Mouse (Mus musculus) kidney, postnatal 36 days (tissue): ENCODE measurements around the gene Retreg2.

Source experiments
- DNase-seq, 2 experiments: peaks; one replicate each; pipeline ENCODE4 v3.0.0; 2021 to 2022; ENCODE audit warnings: mixed read lengths in 2 of 2

Gene Retreg2

GRCm38 (mm10) chr1:75168472-75169464 is 26.2 kb downstream of the Retreg2 start, which contains the start of gene Zfand2b:
Gene Zfand2b (plus strand): TSS chr1:75168646.
- peak; percentile 98 to 99 for DNase-seq

GRCm38 (mm10) chr1:75179334-75180104 is 36.9 kb downstream of the Retreg2 start:
- DNase-seq = peak; percentile 65 to 78

DNA sequence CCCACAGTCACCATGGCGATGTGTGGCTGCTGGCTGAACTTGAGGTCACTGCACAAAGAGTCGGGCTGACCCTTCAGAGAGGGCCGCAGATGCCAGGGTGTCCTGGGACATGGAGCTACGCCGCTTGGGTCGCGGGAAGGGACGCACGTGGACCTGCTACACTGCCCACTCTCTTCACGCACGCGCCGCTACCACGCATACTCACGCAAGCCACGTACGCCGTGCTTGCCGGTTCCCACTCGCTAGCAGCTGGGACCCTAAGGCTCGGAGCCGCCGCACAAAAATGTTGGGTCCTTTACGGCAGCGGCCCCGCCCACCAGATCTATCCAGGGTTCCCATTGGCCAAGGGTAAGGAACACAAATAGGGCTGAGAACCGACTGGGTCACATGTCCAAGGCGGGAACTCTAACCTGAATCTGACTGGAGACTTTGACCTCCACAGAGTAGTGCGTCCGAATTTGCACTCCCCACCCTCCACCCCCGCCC is 37.6 kb downstream of the Retreg2 start, which contains the start of gene Abcb6:
TSS of gene Abcb6 (minus strand) at position 288 of the 486 bp plus-strand sequence.
- DNase-seq = peak; percentile 95

GRCm38 (mm10) chr1:75180741-75181140 is 38.2 kb downstream of the Retreg2 start:
- no peak for DNase-seq

- DNase-seq = no peak
Measured at GRCm38 (mm10) chr1:75181377-75181870, 38.8 kb downstream of the Retreg2 start.

DNA sequence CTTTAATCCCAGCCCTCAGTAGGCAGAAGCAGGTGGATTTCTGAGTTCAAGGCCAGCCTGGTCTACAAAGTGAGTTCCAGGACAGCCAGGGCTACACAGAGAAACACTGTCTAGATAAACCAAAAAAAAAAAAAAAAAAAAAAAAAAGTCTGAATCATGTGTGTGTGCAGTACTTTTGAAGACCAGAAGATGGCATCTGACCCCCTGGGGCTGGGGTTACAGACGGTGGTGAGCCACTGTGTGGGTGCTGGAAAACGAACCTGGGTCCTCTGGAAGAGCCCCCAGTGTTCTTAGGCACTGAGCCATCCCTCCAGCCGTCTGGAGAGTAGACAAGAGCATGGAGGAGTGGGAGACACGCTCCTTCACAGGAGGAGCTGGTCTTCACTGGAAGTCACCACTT is 39.6 kb downstream of the Retreg2 start:
- DNase-seq = no peak

DNA sequence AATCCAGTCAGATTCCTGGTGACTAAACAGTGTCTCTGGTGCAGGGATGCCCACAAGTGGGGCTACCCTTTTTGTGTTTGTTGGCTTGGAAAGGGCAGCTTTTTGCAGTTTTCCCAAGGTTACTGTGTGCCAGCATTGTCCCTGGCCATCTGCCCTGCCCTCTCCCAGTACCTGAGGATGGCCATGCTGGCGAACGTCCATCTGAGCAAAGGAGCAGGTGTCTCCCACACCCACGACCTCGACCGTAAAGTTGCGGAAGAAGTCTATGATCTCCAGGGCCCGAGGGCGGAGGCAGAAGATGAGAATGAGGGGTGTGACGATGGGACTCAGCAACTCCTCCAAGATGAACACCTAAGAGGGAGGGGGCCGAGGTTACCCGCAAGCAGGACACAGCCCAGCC is 42.9 kb downstream of the Retreg2 start:
- DNase-seq = no peak

DNA sequence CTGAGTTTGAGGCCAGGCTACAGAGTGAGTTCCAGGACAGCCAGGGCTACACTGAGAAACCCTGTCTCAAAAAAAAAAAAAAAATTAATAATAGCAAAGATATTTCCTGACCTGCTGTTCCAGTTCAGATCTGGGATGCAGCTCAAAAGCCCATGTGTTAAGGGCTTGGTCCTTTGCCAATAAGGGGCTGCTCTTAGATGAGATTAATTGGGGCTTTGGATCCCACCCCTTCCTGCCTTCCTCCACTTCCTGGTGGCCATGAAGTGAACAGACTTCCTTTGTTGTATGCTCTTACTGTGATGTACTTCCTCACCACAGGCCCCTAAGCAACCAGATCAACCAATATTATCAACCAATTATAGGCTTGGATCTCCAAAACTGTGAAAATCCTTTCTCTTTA is 44.5 kb downstream of the Retreg2 start:
- no peak for DNase-seq

DNA sequence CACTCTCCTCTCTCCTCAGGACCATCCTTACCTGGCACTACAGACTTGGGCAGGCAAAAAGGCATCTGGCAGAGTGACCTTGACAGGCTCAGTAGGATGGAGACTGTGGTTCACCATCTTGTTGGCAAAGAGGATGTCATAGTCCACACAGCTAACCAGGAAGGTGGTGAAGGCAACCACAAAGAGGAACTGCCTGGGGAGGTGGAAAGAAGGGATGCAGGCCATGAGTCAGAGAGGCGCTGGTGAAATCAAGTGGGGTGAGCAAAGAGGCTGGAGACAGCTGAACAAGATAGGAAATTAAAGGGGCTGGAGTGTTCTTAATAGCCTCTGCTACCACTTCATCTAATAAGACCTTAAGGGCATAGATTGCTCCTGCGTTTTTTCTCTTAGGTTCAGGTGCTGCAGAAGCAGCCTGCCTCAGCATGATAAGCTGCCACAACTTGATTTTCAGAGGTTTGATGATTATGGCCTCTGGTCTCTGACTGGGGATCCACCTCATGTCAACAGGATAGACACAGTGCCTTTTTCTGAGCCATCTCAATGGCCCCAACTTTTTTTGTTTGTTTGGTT is 45.4 kb downstream of the Retreg2 start:
- no peak for DNase-seq

DNA sequence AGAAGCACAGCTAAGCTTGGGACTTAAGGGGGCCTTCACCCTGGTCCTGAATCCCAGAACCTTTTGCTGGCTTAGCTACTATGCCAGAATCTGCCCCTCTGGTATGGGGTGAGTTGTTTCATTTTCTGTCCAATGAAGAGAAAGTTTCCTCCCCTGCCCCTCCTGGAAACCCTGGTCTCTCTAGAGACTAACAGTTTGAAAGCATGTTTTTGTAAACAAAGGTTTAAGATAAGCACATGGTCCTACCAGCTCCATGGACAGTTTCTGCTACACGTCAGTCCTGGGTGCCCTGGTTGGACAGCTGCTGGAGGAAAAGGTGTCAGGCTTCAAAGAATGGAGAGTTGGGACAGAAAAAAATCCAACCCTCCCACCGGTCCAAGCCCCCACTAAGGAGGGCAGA is 48.0 kb downstream of the Retreg2 start:
- DNase-seq = no peak

DNA sequence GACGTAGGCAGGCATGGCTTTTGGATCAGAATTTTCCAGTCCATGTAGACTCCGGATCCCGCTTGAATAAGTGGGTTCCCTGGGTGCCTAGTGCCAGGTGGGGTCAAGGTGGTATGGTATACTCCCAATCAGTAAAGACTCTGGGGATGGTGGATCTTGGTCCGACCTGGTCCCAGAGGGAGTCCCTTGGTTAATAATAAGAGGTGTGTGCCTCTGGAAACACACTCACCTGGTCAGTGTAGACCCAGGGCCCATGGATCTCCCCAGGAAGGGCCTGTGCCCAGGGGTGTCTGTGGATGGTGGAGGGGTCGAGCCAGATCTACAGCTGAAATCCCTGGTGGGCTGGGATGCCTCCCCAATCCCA is 48.7 kb downstream of the Retreg2 start:
- DNase-seq = no peak

- DNase-seq = peak; percentile 94 to 99
Measured at GRCm38 (mm10) chr1:75191622-75192402, 49.2 kb downstream of the Retreg2 start, which contains the start of the genes Ankzf1 and Atg9a. Gene Ankzf1 (plus strand): TSS chr1:75192151. Gene Atg9a (minus strand): TSS chr1:75192196.

- DNase-seq = peak; percentile 73 to 75
Measured at GRCm38 (mm10) chr1:75192452-75192851, 49.9 kb downstream of the Retreg2 start.
